Mouse (Mus musculus) kidney, adult 11 months (tissue): ENCODE measurements at regions not wholly inside any gene's neighbourhood (a gene's known extent, or its start where the extent isn't known, plus 50 kb on each side); places are given as distances from the start of the nearest gene placed in this dataset.
"Not testable (repeated sequence)": the region's sequence is repeated elsewhere in the genome, so short reads cannot be mapped to it uniquely, and the experiment has no call there.

Source experiments
- DNase-seq: peaks from one replicate; pipeline ENCODE4 v3.0.0; 2022

- not testable (repeated sequence) for DNase-seq
Observed at GRCm38 (mm10) chr17:13552840-13553239, 198.5 kb downstream of the Tcp10c start.

GRCm38 (mm10) chr17:13555311-13556059, 201.1 kb downstream of the Tcp10c start:
- DNase-seq: peak; percentile 95

- not testable (repeated sequence) for DNase-seq
Observed at GRCm38 (mm10) chr17:13556060-13556660, 201.8 kb downstream of the Tcp10c start.

GRCm38 (mm10) chr17:13558863-13559262, 201.5 kb upstream of the Afdn start:
- DNase-seq: no peak

GRCm38 (mm10) chr17:13561342-13561741, 199.0 kb upstream of the Afdn start:
- no peak for DNase-seq

DNA sequence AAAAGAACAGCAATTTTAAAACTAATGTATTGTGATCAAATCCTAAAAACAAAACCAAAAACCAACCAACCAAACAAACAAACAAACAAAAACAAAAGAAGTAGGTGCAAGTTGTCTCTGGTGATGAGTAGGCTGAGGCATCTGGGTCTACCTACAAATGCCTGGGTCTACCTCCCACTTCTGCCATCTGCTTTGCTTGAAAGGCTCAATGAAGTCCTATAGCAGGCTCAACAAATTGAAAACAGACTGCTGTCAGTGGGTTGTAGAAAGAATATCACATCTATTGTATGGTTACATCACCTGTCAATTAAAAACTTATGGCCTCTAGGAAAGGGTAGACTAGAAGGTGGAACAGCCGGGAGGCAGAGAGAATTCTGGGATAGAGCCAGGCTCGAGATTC, 197.4 kb upstream of the Afdn start:
- DNase-seq: no peak

DNA sequence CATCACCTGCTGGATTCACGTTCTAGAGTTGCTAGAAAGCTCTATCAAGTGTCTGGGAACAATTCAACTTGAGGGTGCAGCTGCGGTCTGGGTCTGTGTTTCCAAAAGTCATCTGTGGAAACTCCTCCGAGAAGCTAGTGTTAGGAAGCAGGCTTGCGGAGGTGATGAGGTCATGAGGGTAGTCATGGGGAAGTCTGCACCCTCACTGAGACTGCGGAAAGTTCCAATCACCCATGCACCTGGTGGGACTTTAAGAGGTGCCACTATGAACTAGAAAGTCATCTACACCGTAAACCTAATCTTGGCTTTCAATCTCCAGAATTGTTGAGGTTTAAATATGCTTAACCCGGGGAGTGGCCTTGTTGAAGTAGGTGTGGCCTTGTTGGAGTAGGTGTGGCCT, 195.5 kb upstream of the Afdn start:
- no peak for DNase-seq

DNA sequence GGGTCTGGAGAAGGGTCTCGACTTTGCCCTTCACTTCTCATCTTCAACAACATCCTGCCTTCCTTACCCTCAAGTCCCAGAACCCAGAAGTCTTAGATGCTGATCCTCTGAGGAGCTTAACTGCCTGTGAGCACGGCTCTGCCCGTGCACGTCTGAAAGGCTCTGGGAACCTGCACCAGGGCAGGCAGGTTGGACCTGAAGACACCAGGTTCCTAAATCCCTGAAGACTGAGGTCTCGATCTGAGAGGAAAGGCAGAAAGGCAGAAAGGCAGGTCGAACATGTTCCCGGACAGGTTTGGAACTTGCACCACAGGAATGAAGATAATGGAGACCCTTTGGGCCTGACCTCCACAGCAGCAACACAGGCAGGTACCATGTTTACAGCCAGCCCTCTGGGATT, 193.7 kb upstream of the Afdn start:
- DNase-seq: no peak

GRCm38 (mm10) chr17:13567183-13567582, 193.2 kb upstream of the Afdn start:
- no peak for DNase-seq

DNA sequence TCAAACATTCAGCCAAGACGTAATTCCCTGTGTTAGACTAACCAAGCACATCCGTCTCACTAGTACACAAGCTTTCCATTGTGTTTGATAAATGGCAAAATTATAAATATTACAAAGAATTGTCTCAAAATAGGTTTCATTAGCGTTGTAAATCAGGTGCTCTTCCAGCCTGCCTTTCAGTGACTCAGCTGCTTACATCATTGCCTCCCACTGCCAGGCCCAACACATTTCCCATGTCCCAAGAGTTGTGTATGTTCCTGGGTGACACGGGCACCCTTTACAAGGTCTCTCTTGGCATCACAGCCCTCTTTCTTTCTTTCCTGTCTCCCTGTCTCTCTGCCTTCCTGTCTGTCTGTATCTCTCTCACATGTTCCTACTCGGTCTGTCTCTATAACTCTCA, 189.5 kb upstream of the Afdn start:
- DNase-seq: no peak

GRCm38 (mm10) chr17:13572204-13572833, 188.0 kb upstream of the Afdn start:
- DNase-seq: no peak

DNA sequence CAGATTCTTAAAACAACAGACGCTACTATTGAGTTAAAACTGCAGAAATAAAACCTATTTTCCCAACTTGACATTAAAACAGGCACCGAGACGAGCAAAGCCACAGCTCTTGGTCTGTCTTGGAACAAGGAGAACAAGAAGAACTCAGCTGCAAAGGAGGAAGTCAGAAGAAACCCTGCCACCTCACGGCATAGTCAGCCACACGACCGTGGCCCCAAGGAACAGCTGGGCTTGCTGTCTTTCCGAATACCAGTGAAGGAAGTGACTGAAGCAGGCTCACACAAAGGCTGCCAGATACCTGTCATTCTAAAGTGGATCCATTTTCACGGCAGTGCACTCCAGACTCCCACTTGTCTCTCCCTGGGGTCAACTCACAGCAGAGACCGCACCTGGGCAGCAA, 187.3 kb upstream of the Afdn start:
- DNase-seq: no peak

DNA sequence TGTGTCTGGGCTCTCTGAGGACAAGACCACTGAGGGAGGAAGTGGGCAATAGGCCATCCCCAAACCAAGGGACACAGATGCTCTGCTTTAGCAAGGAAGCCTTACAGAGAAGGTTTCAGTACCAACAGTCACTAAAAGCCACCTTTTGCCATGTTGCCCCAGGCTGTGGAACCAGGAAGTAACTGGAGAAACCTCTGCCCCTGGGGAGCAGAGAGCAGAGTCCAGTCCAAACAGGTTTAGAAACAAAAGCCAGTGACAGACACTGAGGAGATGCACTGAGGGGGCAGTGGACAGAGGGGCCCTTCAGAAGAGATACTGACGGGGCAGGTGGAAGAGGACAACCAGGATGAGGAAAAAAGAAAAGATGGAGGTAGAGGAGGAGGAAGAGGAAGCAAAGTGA, 186.2 kb upstream of the Afdn start:
- no peak for DNase-seq

GRCm38 (mm10) chr17:13574682-13575444, 185.5 kb upstream of the Afdn start:
- no peak for DNase-seq

DNA sequence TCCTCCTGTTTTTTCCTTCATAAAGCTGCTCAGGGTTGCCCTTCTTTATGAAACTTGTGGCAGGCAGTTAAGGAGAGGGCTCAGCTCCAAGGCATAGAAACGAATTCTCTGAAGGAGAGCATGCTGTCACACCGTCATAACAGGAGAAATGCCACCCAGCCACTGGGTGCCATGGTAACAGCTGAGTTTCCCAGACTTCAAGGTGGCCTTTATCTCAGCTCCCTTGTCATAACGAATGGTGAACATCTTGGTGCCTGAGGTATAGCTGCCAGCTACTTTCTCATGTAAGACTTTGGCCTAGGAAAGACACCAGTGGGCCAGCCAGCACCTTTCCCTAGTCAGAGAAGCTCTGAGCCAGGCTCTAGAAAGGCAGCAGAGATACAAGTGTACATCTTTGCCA, 182.5 kb upstream of the Afdn start:
- DNase-seq: no peak

DNA sequence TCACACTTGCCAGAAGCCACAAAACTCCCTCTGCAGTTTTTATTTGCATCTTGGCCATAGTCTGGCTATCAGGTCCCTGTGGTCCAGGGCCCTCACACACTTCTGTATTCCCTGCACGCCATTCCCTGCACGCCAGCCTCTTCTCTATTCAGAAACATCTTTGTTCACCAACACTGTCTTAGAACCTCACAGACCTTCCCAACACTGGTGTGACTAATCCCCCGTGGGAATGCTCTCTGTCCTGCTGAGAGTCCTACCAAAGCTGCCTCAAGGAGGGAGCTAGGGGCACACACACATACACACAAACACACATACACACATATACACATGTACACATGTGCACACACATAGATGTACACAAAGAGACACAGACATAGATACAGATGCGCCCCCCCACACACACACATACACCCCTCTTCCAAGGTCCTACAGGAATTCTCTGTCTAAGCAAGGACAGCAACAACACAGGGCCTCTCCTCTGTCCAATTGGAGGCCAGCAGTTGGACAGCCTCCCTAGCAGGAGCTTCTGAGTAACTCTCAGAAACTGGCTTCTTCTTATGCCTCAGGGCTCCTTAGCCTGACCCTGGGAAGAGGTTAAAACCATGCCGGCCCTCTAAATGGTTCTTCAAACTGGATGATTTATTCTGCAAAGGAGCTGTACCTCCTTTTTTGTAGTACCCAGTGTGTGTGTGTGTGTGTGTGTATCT, 179.0 kb upstream of the Afdn start:
- no peak for DNase-seq

DNA sequence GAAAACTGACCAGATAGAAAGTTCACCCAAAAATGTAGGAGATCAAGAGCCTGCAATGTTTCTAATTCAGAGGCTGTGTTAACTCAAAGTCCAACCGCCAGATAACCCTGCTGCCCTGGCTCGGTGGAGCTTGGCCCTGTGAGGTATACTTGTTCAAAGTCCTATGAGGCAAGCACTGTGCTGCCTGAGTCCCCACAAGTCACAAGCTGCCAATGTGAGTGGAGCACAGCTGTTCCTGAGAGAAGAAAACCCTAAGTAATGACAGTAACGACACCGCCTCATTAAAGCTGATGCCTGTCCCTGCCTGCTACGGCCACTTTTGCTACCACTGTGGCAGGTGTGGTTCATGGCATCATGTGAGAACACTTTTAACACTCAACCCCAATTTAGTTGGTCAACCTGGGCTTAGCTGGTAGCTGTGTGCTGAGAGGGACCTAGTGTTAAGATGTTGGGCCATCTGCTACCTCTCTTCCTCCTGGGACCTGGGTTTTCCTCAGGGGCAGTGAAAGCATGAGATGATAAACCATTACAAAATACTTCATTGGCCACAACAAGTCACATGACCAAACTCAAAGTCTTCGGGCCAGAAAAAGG, 178.2 kb upstream of the Afdn start:
- DNase-seq: no peak

GRCm38 (mm10) chr17:13583475-13584233, 176.7 kb upstream of the Afdn start:
- no peak for DNase-seq

- DNase-seq: no peak
Observed at GRCm38 (mm10) chr17:13584394-13584793, 175.9 kb upstream of the Afdn start.

- not testable (repeated sequence) for DNase-seq
Observed at GRCm38 (mm10) chr17:13590240-13590837, 170.0 kb upstream of the Afdn start.
